Mouse (Mus musculus): ENCODE measurements around the gene Emilin1.

DNA sequence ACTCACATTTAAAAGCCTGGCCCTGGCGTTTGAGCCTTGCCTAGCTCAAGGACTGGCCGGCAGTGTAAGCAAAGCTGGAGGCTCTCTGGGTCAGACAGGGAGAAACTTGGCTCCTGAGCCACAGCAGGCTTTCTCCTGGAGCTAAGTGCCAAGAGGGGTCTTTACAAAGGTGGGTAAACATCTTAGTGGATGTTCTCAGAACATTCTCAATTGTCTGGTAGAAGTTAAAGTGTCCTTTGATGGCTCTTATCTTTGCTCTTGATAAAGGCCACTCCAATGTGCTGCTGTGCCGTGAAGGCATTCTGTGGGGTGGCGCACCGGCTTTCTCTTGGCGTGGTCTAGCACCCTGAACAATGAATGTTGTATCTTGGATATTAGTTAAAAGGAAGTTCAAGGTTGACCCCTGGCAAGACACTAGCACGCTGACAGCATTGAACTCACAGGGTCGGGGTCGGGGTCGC lies 9.4 kb downstream of the Emilin1 start:
- TF ChIP-seq ZC3H11A (IDR thresholded peaks at IDR 0.05; ENCODE audit: borderline replicate concordance, low read depth, low read length) (no peak), HCFC1 (IDR thresholded peaks at IDR 0.05; ENCODE audit: borderline replicate concordance, insufficient read depth, low read length) (no peak), ZNF384 (IDR thresholded peaks at IDR 0.05; ENCODE audit: low read depth, low read length) (no peak), CHD2 (IDR thresholded peaks at IDR 0.05; ENCODE audit: low read depth, low read length) (no peak), MAFK (IDR thresholded peaks at IDR 0.05; ENCODE audit: insufficient read depth, low read depth, low read length) (no peak)

All from ES-E14 (cell line).